Mouse (Mus musculus): ENCODE measurements at regions not wholly inside any gene's neighbourhood (a gene's known extent, or its start where the extent isn't known, plus 50 kb on each side); places are given as distances from the start of the nearest gene placed in this dataset.

DNA sequence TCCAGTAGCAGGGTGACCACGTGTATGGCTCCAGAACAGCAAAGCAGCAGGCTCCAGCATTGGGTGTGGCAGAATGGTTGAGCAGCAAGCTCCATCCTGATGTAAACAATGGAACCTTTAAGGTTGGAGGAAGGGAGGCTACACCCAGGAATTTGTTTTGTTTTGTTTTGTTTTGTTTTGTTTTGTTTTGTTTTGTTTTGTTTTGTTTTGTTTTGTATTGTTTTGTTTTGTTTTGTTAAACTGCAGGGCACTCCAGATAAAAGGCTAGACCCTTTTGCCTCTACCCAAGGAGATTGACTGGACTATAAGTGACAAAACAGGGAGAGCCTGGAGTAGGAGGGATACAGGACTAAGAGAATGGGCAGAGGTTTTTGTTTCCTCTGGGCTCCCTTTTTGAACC is 647.5 kb downstream of the Kcnj3 start:
- Histone ChIP-seq H3K27ac (ENCODE audit: low read depth, low read length) (no peak overlapping the region), H3K9me3 (ENCODE audit: control insufficient read depth, low read length) (no peaks in the 10 kb centered on the region), H3K27me3 (ENCODE audit: control insufficient read depth, insufficient read depth, low read length) (no peaks in the 10 kb centered on the region), H3K4me1 (replicated peaks; ENCODE audit: control insufficient read depth, insufficient read depth, low read length) (no peaks in the 10 kb centered on the region), H3K4me2 (ENCODE audit: low read depth, low read length, severe bottlenecking) (no peak overlapping the region), H3K4me3 (ENCODE audit: low read depth, low read length) (no peak overlapping the region), H3K36me3 (ENCODE audit: control insufficient read depth, insufficient read depth, low read length) (no peaks in the 10 kb centered on the region), H3K9ac (ENCODE audit: low read length) (no peak overlapping the region)
- 48% methylated on average over 1 of the region's 1 CpGs for WGBS
- DNase-seq (ENCODE audit: low spot score) (no peak), ATAC-seq (replicated peaks; ENCODE audit: low FRiP score) (no peak)

DNA sequence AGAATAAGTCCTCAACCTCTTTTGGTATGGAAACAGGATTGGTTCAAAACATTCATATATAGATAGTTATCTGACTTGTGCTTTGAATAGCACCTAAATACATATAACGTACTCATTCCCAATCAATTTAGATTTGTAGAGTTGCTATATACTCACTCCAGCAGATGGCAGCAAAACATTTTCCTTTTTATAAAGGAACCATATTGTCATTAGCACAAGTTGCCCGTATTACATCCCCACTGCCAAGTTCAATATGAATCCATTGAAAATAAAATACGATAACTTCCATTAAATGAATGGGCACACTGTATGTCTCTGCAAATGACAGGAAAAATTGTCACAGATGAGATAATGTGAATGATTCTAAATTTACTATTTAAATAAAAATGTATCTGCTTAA is 673.8 kb downstream of the Kcnj3 start:
- H3K27me3 ChIP-seq (ENCODE audit: control insufficient read depth, insufficient read depth, low read length) = no peaks in the 10 kb centered on the region
- H3K4me3 ChIP-seq (ENCODE audit: low read depth, low read length) = no peak overlapping the region
- no peak overlapping the region for H3K27ac ChIP-seq (ENCODE audit: low read depth, low read length)
- no peaks in the 10 kb centered on the region for H3K9me3 ChIP-seq (ENCODE audit: control insufficient read depth, low read length)
- no peak for ATAC-seq (replicated peaks; ENCODE audit: low FRiP score)
- no peaks in the 10 kb centered on the region for H3K4me1 ChIP-seq (replicated peaks; ENCODE audit: control insufficient read depth, insufficient read depth, low read length)
- no peak overlapping the region for H3K4me2 ChIP-seq (ENCODE audit: low read depth, low read length, severe bottlenecking)
- no peak for DNase-seq (ENCODE audit: low spot score)
- 65% methylated on average over 3 of the region's 3 CpGs for WGBS
- H3K36me3 ChIP-seq (ENCODE audit: control insufficient read depth, insufficient read depth, low read length) = no peaks in the 10 kb centered on the region
- H3K9ac ChIP-seq (ENCODE audit: low read length) = no peak overlapping the region

DNA sequence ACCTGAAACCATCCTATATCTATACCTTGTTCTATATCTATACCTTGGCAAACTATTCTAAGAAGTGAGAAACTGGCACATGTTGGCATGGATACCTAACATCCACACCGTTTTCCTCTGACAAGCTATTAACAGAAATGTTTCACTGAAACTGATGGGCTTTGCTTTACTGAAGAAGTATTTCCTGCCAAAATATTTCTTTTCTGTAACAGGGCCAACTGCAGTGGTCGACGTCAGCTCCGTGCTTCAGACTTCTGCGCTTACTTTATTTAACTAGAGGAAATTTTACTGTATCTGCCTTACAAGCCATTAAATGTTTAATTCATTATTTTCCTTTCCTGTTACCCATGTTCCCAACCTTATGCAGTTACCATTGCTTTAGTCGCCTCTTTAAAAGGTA is 674.2 kb downstream of the Kcnj3 start:
- Histone ChIP-seq H3K36me3 (ENCODE audit: control insufficient read depth, insufficient read depth, low read length) (no peaks in the 10 kb centered on the region), H3K4me2 (ENCODE audit: low read depth, low read length, severe bottlenecking) (no peak overlapping the region), H3K27me3 (ENCODE audit: control insufficient read depth, insufficient read depth, low read length) (no peaks in the 10 kb centered on the region), H3K4me1 (replicated peaks; ENCODE audit: control insufficient read depth, insufficient read depth, low read length) (no peaks in the 10 kb centered on the region), H3K4me3 (ENCODE audit: low read depth, low read length) (no peak overlapping the region), H3K9me3 (ENCODE audit: control insufficient read depth, low read length) (no peaks in the 10 kb centered on the region), H3K27ac (ENCODE audit: low read depth, low read length) (no peak overlapping the region), H3K9ac (ENCODE audit: low read length) (no peak overlapping the region)
- ATAC-seq (replicated peaks; ENCODE audit: low FRiP score) (no peak), DNase-seq (ENCODE audit: low spot score) (no peak)
- 85% methylated on average over 6 of the region's 6 CpGs for WGBS

DNA sequence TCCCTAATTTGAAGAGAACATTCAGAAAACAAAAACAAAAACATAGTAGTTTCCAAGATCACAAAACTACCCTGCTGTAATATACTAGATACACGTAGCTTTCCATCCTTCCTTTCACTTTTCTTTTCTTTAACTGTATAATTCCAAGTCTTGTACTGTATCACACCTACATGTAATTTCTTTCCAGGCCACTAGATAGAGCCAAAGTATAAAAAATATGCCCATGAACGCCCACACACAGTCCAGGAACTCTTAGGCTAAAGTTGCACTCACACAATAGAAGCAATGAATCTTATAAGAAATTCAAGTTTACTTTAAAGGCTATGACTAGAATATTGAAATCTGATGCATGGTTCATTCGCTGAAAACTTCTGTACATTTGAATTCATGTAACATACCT is 678.7 kb downstream of the Kcnj3 start:
- DNase-seq (ENCODE audit: low spot score) (no peak), ATAC-seq (replicated peaks; ENCODE audit: low FRiP score) (peak; percentile 80)
- Histone ChIP-seq H3K4me1 (replicated peaks; ENCODE audit: control insufficient read depth, insufficient read depth, low read length) (no peaks in the 10 kb centered on the region), H3K4me2 (ENCODE audit: low read depth, low read length, severe bottlenecking) (no peak overlapping the region), H3K9ac (ENCODE audit: low read length) (no peak overlapping the region), H3K9me3 (ENCODE audit: control insufficient read depth, low read length) (no peaks in the 10 kb centered on the region), H3K27me3 (ENCODE audit: control insufficient read depth, insufficient read depth, low read length) (no peaks in the 10 kb centered on the region), H3K36me3 (ENCODE audit: control insufficient read depth, insufficient read depth, low read length) (no peaks in the 10 kb centered on the region), H3K4me3 (ENCODE audit: low read depth, low read length) (no peak overlapping the region), H3K27ac (ENCODE audit: low read depth, low read length) (no peak overlapping the region)
- 23% methylated on average over 3 of the region's 3 CpGs for WGBS

DNA sequence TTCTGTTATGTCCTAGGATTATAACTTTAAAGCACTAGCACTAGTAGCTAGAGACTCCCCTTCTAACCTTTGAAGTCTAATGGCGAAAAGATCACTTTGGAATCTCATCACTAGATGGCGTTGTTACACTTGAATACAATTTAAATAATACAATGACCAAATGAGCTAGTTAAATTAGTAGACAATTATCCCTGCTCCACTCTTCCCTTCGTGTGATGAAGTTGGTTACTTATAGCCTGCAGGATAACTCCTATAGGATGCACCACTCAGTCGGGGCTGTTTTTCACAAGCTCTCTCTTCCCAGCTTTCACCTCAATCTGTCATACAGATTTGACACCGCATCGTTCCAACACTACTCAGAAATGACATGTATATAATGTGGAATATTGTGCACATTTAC is 683.6 kb downstream of the Kcnj3 start:
- ATAC-seq (replicated peaks; ENCODE audit: low FRiP score) = peak; percentile 45; the same call in 1 of the 2 replicates
- H3K4me1 ChIP-seq (replicated peaks; ENCODE audit: control insufficient read depth, insufficient read depth, low read length) = no peaks in the 10 kb centered on the region
- H3K27ac ChIP-seq (ENCODE audit: low read depth, low read length) = no peak overlapping the region
- no peaks in the 10 kb centered on the region for H3K9me3 ChIP-seq (ENCODE audit: control insufficient read depth, low read length)
- no peak overlapping the region for H3K9ac ChIP-seq (ENCODE audit: low read length)
- H3K4me2 ChIP-seq (ENCODE audit: low read depth, low read length, severe bottlenecking) = no peak overlapping the region
- H3K27me3 ChIP-seq (ENCODE audit: control insufficient read depth, insufficient read depth, low read length) = no peaks in the 10 kb centered on the region
- no peak overlapping the region for H3K4me3 ChIP-seq (ENCODE audit: low read depth, low read length)
- H3K36me3 ChIP-seq (ENCODE audit: control insufficient read depth, insufficient read depth, low read length) = no peaks in the 10 kb centered on the region
- DNase-seq (ENCODE audit: low spot score) = no peak
- 36% methylated on average over 6 of the region's 6 CpGs for WGBS

DNA sequence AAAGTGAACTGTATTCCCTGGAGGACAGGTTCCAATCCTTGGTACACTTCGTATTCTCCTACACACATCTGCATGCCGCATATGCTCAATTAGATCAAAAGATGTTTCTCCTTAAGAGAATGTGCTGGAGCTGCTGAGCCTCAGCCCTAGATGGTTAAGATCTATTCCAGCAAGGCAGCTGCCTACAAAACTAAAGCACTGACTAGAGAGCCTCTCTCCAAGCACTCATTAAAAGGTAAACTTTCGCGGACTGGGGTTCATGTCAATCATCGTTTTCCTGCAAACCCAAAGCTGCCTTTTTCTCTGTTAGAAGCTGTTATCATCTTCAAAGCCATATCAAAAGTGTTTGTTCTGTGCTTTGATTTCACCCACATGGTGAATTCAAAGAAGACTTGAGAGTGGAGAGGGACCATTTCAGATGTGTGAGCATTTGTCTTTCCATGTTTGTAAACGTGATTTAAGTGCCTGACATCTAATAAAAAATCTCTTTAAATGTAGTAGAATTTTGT is 711.4 kb downstream of the Kcnj3 start:
- no peak overlapping the region for H3K9ac ChIP-seq (ENCODE audit: low read length)
- ATAC-seq (replicated peaks; ENCODE audit: low FRiP score) (no peak), DNase-seq (ENCODE audit: low spot score) (no peak)
- no peaks in the 10 kb centered on the region for H3K36me3 ChIP-seq (ENCODE audit: control insufficient read depth, insufficient read depth, low read length)
- no peak overlapping the region for H3K4me3 ChIP-seq (ENCODE audit: low read depth, low read length)
- WGBS = 74% methylated on average over 6 of the region's 6 CpGs
- no peaks in the 10 kb centered on the region for H3K9me3 ChIP-seq (ENCODE audit: control insufficient read depth, low read length)
- H3K27ac ChIP-seq (ENCODE audit: low read depth, low read length) = no peak overlapping the region
- no peak overlapping the region for H3K4me2 ChIP-seq (ENCODE audit: low read depth, low read length, severe bottlenecking)
- H3K27me3 ChIP-seq (ENCODE audit: control insufficient read depth, insufficient read depth, low read length) = no peaks in the 10 kb centered on the region
- H3K4me1 ChIP-seq (replicated peaks; ENCODE audit: control insufficient read depth, insufficient read depth, low read length) = no peaks in the 10 kb centered on the region

DNA sequence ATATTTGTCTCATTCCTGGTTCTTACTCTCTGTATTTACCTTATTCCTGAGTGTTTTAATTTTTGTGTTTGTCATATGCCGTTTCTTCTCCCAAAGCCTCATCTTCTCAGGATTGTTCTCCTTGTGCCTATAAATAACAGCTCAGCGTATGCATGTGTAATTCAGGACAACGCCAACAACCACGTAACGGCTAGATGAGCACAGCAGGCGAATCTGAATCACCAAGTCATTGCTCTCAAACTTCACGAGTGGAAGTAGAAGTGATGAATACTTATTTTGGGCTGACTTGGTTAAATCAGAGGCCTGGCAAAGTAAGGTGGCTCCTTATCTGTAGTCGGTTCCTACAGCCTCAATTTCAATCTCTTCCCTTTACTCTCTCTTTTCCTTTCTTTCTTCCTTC is 760.7 kb downstream of the Kcnj3 start:
- H3K27me3 ChIP-seq (ENCODE audit: control insufficient read depth, insufficient read depth, low read length) = no peaks in the 10 kb centered on the region
- 86% methylated on average over 8 of the region's 8 CpGs for WGBS
- no peak for ATAC-seq (replicated peaks; ENCODE audit: low FRiP score)

DNA sequence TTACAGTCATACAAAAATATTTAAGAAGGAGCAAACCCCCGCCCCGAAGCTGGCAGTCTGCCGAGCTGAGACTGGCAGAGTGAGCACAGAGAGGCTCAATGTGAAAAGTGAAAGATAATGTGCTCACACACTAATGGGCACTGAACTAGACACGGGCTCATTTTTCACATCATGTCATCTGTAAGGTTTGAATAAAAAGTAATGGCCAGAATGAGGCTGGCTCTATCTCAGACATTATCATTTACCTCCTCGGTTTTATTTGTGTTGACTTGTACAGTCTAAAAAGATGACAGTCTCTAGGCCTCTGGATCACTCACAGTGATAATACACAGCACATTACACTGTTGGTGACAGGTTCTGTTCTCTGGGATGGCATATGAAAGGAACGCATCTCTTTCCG is 791.7 kb downstream of the Kcnj3 start:
- ATAC-seq (replicated peaks; ENCODE audit: low FRiP score) (no peak), DNase-seq (ENCODE audit: low spot score) (no peak)
- H3K4me3 ChIP-seq (ENCODE audit: low read depth, low read length) = no peak overlapping the region
- no peaks in the 10 kb centered on the region for H3K9me3 ChIP-seq (ENCODE audit: control insufficient read depth, low read length)
- no peaks in the 10 kb centered on the region for H3K4me1 ChIP-seq (replicated peaks; ENCODE audit: control insufficient read depth, insufficient read depth, low read length)
- no peaks in the 10 kb centered on the region for H3K27me3 ChIP-seq (ENCODE audit: control insufficient read depth, insufficient read depth, low read length)
- H3K36me3 ChIP-seq (ENCODE audit: control insufficient read depth, insufficient read depth, low read length) = no peaks in the 10 kb centered on the region
- H3K27ac ChIP-seq (ENCODE audit: low read depth, low read length) = no peak overlapping the region
- 86% methylated on average over 7 of the region's 7 CpGs for WGBS
- H3K4me2 ChIP-seq (ENCODE audit: low read depth, low read length, severe bottlenecking) = no peak overlapping the region
- H3K9ac ChIP-seq (ENCODE audit: low read length) = no peak overlapping the region

More for the DNA sequence above, 760.7 kb downstream of the Kcnj3 start:
- no peak for DNase-seq (ENCODE audit: low spot score)
- H3K4me1 ChIP-seq (replicated peaks; ENCODE audit: control insufficient read depth, insufficient read depth, low read length) = no peaks in the 10 kb centered on the region
- no peak overlapping the region for H3K4me2 ChIP-seq (ENCODE audit: low read depth, low read length, severe bottlenecking)
- no peak overlapping the region for H3K4me3 ChIP-seq (ENCODE audit: low read depth, low read length)
- H3K9me3 ChIP-seq (ENCODE audit: control insufficient read depth, low read length) = no peaks in the 10 kb centered on the region
- no peaks in the 10 kb centered on the region for H3K36me3 ChIP-seq (ENCODE audit: control insufficient read depth, insufficient read depth, low read length)
- no peak overlapping the region for H3K9ac ChIP-seq (ENCODE audit: low read length)
- no peak overlapping the region for H3K27ac ChIP-seq (ENCODE audit: low read depth, low read length)

DNA sequence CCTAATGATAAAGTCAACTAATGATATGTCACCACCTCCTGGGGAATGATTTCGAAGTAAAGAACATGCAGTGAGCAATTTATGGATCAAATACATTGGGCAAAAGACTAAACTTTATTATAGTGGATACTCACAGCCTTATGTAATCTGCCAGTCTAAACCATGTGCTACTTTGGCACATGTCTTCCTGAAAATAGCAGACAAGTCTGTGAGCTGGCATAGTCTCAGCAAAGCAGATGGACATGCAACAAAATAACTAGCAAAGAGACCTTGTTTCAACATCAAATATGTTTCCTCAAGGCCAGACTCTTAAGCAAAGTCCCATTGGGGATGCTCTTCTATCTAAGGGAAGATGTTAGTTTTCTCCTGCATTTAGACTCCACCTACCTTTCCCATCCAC is 797.3 kb downstream of the Kcnj3 start:
- H3K4me1 ChIP-seq (replicated peaks; ENCODE audit: control insufficient read depth, insufficient read depth, low read length) = no peaks in the 10 kb centered on the region
- no peak for DNase-seq (ENCODE audit: low spot score)
- no peak overlapping the region for H3K27ac ChIP-seq (ENCODE audit: low read depth, low read length)
- no peak overlapping the region for H3K4me2 ChIP-seq (ENCODE audit: low read depth, low read length, severe bottlenecking)
- no peaks in the 10 kb centered on the region for H3K27me3 ChIP-seq (ENCODE audit: control insufficient read depth, insufficient read depth, low read length)
- ATAC-seq (replicated peaks; ENCODE audit: low FRiP score) = no peak
- H3K4me3 ChIP-seq (ENCODE audit: low read depth, low read length) = no peak overlapping the region
- WGBS = 83% methylated on average over 1 of the region's 1 CpGs
- no peaks in the 10 kb centered on the region for H3K36me3 ChIP-seq (ENCODE audit: control insufficient read depth, insufficient read depth, low read length)
- H3K9ac ChIP-seq (ENCODE audit: low read length) = no peak overlapping the region
- H3K9me3 ChIP-seq (ENCODE audit: control insufficient read depth, low read length) = no peaks in the 10 kb centered on the region
